10 mouse cellular contexts compared by ENCODE assay signal in the genomic region with DNA sequence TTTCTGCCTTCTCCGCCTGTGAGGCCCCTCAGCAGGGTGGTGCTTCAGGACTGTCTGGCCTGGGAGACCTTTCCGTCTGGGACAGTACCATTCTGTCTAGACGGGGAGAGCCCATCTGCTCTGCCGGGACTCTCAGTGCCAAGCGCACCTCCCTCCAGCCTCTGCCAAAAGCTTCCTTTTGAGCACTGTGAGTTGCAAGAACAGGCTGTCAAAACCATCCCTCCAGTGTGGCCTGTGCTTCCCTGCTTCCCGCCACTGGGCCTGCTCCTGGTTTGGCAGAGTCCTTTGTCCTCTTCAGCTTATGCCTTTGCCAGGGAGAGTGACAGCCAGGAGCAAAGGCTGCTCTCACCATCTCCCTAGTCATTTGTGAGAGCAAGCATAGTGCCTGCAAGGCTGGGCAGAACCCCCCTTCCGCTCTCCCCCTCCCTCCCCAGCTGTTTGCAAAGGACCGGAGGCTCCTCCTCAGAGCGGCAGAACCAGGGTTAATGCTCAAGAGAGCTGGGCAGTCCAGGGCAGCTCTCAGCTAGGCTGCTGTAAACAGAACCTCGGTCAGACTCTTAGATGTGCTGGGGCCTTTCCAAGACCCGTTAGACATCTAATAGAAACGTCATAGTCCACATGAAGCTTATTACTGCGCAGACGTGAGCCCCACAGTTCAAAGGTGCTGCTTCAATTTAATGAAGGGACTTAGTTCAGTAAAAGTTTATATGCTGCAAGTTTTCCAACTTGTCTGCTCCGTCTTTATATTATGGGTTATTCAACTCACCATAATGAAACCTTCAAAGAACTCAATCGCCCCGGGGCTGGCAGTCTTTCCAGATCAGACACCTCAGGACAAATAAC.
A peak's percentile ranks its signal among the peaks of the same experiment; 100 is the strongest.
DNase-seq lines count a peak whose midpoint lies in the region; ATAC-seq and TF ChIP-seq lines count a peak whose summit lies in the region.
"Had no signal": no experiment of that assay in that cellular context is flagged by ENCODE, and none has a peak within 500 bp of the region (broad histone marks: within the 10 kb centered on the region; RNA-seq: fewer than 3 reads in every experiment).

No protein-coding gene starts in this region.

- H3K4me2 ChIP-seq in forebrain, embryonic 16.5 days (ENCODE audit: low read length), result peak overlapping the region; percentile 20
- peak overlapping the region; percentile 8; the same call in 1 of the 2 replicates for H3K4me2 ChIP-seq in stomach, postnatal 0 days (replicated peaks; ENCODE audit: low read depth)

- peak overlapping the region; percentile 94 for H3K27ac ChIP-seq in forebrain, embryonic 16.5 days (ENCODE audit: low read length)
- H3K27ac ChIP-seq in stomach, postnatal 0 days (replicated peaks), result peak overlapping the region; percentile 66

- peak overlapping the region; percentile 42 for H3K9ac ChIP-seq in forebrain, embryonic 16.5 days (replicated peaks; ENCODE audit: low read depth, low read length)
- no peak overlapping the region for H3K9ac ChIP-seq in stomach, postnatal 0 days (ENCODE audit: low read length)

- H3K36me3 ChIP-seq in forebrain, embryonic 16.5 days (ENCODE audit: control insufficient read depth, insufficient read depth), result no peaks in the 10 kb centered on the region
- H3K36me3 ChIP-seq in stomach, postnatal 0 days (ENCODE audit: control insufficient read depth, insufficient read depth, low read length), result no peaks in the 10 kb centered on the region

- H3K4me1 ChIP-seq in forebrain, embryonic 16.5 days (replicated peaks; ENCODE audit: control insufficient read depth, insufficient read depth, low read length), result peaks cover 22% of the 10 kb centered on the region
- H3K4me1 ChIP-seq in stomach, postnatal 0 days (replicated peaks; ENCODE audit: control insufficient read depth, insufficient read depth), result 0 out of 2 replicates have a peak, but pooled peaks cover 2% of the 10 kb centered on the region

- peak; percentile 58 to 65 for DNase-seq in right cerebral cortex, postnatal 10 days (ENCODE audit: low spot score in 2 of 2)
- DNase-seq in right cerebral cortex, adult 18-20 months, result no peak
- DNase-seq in kidney, postnatal 4 days, result peak; percentile 59 to 71
- peak; percentile 20 for DNase-seq in lung, postnatal 25 days (ENCODE audit: low spot score)
- peak; percentile 38 for DNase-seq in stomach, postnatal 0 days (ENCODE audit: low spot score)
- no peak for DNase-seq in T-cell, adult 2 months (ENCODE audit: low spot score)

- no peaks in the 10 kb centered on the region for H3K27me3 ChIP-seq in forebrain, embryonic 16.5 days (replicated peaks; ENCODE audit: control insufficient read depth, insufficient read depth, low read length)
- H3K27me3 ChIP-seq in stomach, postnatal 0 days (ENCODE audit: control insufficient read depth, insufficient read depth, low read length), result no peaks in the 10 kb centered on the region
- H3K27me3 ChIP-seq: CH12.LX had no signal

- TF ChIP-seq CTCF in stomach, postnatal 0 days (IDR thresholded peaks at IDR 0.05; ENCODE audit: low read depth), result no peak

- H3K4me3 ChIP-seq in forebrain, embryonic 16.5 days (replicated peaks; ENCODE audit: low read length), result no peak overlapping the region
- H3K4me3 ChIP-seq in stomach, postnatal 0 days (ENCODE audit: low read depth, low read length), result no peak overlapping the region
- H3K4me3 ChIP-seq: erythroblast, embryonic 14.5 days had no signal

- peak; percentile 92 for ATAC-seq in forebrain, embryonic 16.5 days
- ATAC-seq in hematopoietic stem cell, adult 5-6 weeks (replicated peaks in 1 of 2; ENCODE audit: insufficient read depth in 1 of 2, low FRiP score in 2 of 2, low TSS enrichment in 1 of 2, low read depth in 1 of 2, poor library complexity in 2 of 2, severe bottlenecking in 2 of 2), result peak; percentile 39 to 42
- ATAC-seq in stomach, postnatal 0 days (ENCODE audit: low FRiP score, low TSS enrichment), result peak; percentile 84

- WGBS in forebrain, embryonic 16.5 days, result 2% methylated on average over 16 of the region's 17 CpGs
- WGBS in stomach, postnatal 0 days, result 10% methylated on average over 17 of the region's 17 CpGs

- TF ChIP-seq EP300 in stomach, postnatal 0 days (optimal IDR thresholded peaks at IDR 0.05), result no peak

- H3K9me3 ChIP-seq in forebrain, embryonic 16.5 days (ENCODE audit: control insufficient read depth, low read length), result no peaks in the 10 kb centered on the region
- no peaks in the 10 kb centered on the region for H3K9me3 ChIP-seq in stomach, postnatal 0 days (ENCODE audit: control insufficient read depth, low read length)

Comparison
In these comparisons a context has a peak if more than half of its experiments do, and no peak if none do; other contexts are left out.
1. DNase-seq: peak in right cerebral cortex, postnatal 10 days (2 of 2), kidney, postnatal 4 days (2 of 2), lung, postnatal 25 days (single experiment) and stomach, postnatal 0 days (single experiment); none in right cerebral cortex, adult 18-20 months (single experiment) and T-cell, adult 2 months (single experiment).
2. ATAC-seq: peak in every context shown above with its lines; median percentile 92 in forebrain, embryonic 16.5 days; 84 in stomach, postnatal 0 days; 40 in hematopoietic stem cell, adult 5-6 weeks.